Mouse (Mus musculus) intestine, embryonic 16.5 days (tissue): ENCODE measurements at regions not wholly inside any gene's neighbourhood (a gene's known extent, or its start where the extent isn't known, plus 50 kb on each side); places are given as distances from the start of the nearest gene placed in this dataset.

Source experiments
- ATAC-seq: fragments of 200-750 bp; cut with Nextera tagmentation; 2 replicates; pipeline ENCODE4 v1.8.0; 2017; ENCODE audit warnings: moderate TSS enrichment, moderate library complexity
- H3K27ac ChIP-seq: fragments of 300-500 bp; sonication (generic); 2 replicates; pipeline ENCODE4 v1.5.1; 2014; ENCODE audit warnings: mild to moderate bottlenecking, low read length
- H3K27me3 ChIP-seq: fragments of 300-500 bp; sonication (generic); replicated peaks from 2 replicates; pipeline ENCODE4 v1.6.1; 2014; ENCODE audit warnings: low read length, control low read depth, mixed read lengths; ENCODE audit not compliant: control insufficient read depth, insufficient read depth
- H3K36me3 ChIP-seq: fragments of 300-500 bp; sonication (generic); 2 replicates; pipeline ENCODE4 v1.6.1; 2014; ENCODE audit warnings: low read length, control low read depth; ENCODE audit not compliant: control insufficient read depth, insufficient read depth
- H3K4me1 ChIP-seq: fragments of 300-500 bp; sonication (generic); 2 replicates; pipeline ENCODE4 v1.6.1; 2014; ENCODE audit warnings: low read length, control low read depth, mixed read lengths; ENCODE audit not compliant: control insufficient read depth, insufficient read depth
- H3K4me2 ChIP-seq: fragments of 300-500 bp; sonication (generic); 2 replicates; pipeline ENCODE4 v1.6.1; 2014; ENCODE audit warnings: low read depth, low read length, control low read depth
- H3K4me3 ChIP-seq: fragments of 300-500 bp; sonication (generic); 2 replicates; pipeline ENCODE4 v1.5.1; 2014; ENCODE audit warnings: mild to moderate bottlenecking, low read length
- H3K9ac ChIP-seq: fragments of 300-500 bp; sonication (generic); 2 replicates; pipeline ENCODE4 v1.6.1; 2014; ENCODE audit warnings: low read depth, low read length
- H3K9me3 ChIP-seq: fragments of 300-500 bp; sonication (generic); 2 replicates; pipeline ENCODE4 v1.6.1; 2016; ENCODE audit warnings: low read length, control low read depth; ENCODE audit not compliant: control insufficient read depth
- WGBS: fragments of 180-500 bp; shearing (Covaris S2); extraction: QIAGEN DNeasy Blood & Tissue Kit; methylation state at CpG from one replicate; pipeline ENCODE4 v1.1.7; 2014; 5-methylcytosine and 5-hydroxymethylcytosine counted together

GRCm38 (mm10) chr2:75151519-75151918, 325.9 kb downstream of the Mtx2 start:
- H3K9me3 ChIP-seq = no peaks in the 10 kb centered on the region
- H3K9ac ChIP-seq = no peak overlapping the region
- no peak overlapping the region for H3K4me2 ChIP-seq
- WGBS = 86% methylated on average over 8 of the region's 8 CpGs
- H3K27ac ChIP-seq = no peak overlapping the region
- no peak for ATAC-seq
- no peak overlapping the region for H3K4me3 ChIP-seq
- no peaks in the 10 kb centered on the region for H3K36me3 ChIP-seq
- H3K4me1 ChIP-seq = no peaks in the 10 kb centered on the region
- no peaks in the 10 kb centered on the region; the same call in 1 of the 2 replicates for H3K27me3 ChIP-seq

- Histone ChIP-seq H3K27me3 (no peaks in the 10 kb centered on the region; the same call in 1 of the 2 replicates), H3K4me2 (no peak overlapping the region), H3K36me3 (no peaks in the 10 kb centered on the region), H3K9me3 (no peaks in the 10 kb centered on the region), H3K27ac (no peak overlapping the region), H3K4me3 (no peak overlapping the region), H3K4me1 (no peaks in the 10 kb centered on the region), H3K9ac (no peak overlapping the region)
- ATAC-seq = no peak
- WGBS = 34% methylated on average over 6 of the region's 6 CpGs
These were observed 326.9 kb downstream of the Mtx2 start for GRCm38 (mm10) chr2:75152477-75152990.

GRCm38 (mm10) chr2:75154448-75154847, 328.8 kb downstream of the Mtx2 start:
- Histone ChIP-seq H3K9me3 (no peaks in the 10 kb centered on the region), H3K36me3 (no peaks in the 10 kb centered on the region), H3K4me3 (no peak overlapping the region), H3K4me1 (no peaks in the 10 kb centered on the region), H3K4me2 (no peak overlapping the region), H3K27me3 (no peaks in the 10 kb centered on the region), H3K27ac (no peak overlapping the region), H3K9ac (no peak overlapping the region)
- 61% methylated on average over 3 of the region's 3 CpGs for WGBS
- ATAC-seq = no peak

GRCm38 (mm10) chr2:75158581-75158980, 333.0 kb downstream of the Mtx2 start:
- Histone ChIP-seq H3K4me2 (no peak overlapping the region), H3K4me3 (no peak overlapping the region), H3K9me3 (no peaks in the 10 kb centered on the region), H3K27me3 (no peaks in the 10 kb centered on the region), H3K27ac (peak overlapping the region; percentile 57), H3K36me3 (no peaks in the 10 kb centered on the region), H3K9ac (no peak overlapping the region), H3K4me1 (no peaks in the 10 kb centered on the region)
- WGBS = 59% methylated on average over 3 of the region's 3 CpGs
- 0 out of 2 replicates have a peak, but pooled peaks have one; percentile 40 for ATAC-seq

- ATAC-seq = no peak
- Histone ChIP-seq H3K27ac (no peak overlapping the region), H3K4me1 (no peaks in the 10 kb centered on the region), H3K36me3 (no peaks in the 10 kb centered on the region), H3K4me3 (no peak overlapping the region), H3K27me3 (no peaks in the 10 kb centered on the region), H3K4me2 (no peak overlapping the region), H3K9ac (no peak overlapping the region), H3K9me3 (no peaks in the 10 kb centered on the region)
- WGBS = 92% methylated on average over 14 of the region's 14 CpGs
These were observed 335.5 kb downstream of the Mtx2 start for GRCm38 (mm10) chr2:75161075-75161474.

- no peaks in the 10 kb centered on the region for H3K27me3 ChIP-seq
- no peak overlapping the region for H3K4me3 ChIP-seq
- WGBS = 79% methylated on average over 4 of the region's 4 CpGs
- H3K36me3 ChIP-seq = no peaks in the 10 kb centered on the region
- ATAC-seq = no peak
- no peaks in the 10 kb centered on the region for H3K4me1 ChIP-seq
- H3K4me2 ChIP-seq = no peak overlapping the region
- H3K27ac ChIP-seq = no peak overlapping the region
- no peaks in the 10 kb centered on the region for H3K9me3 ChIP-seq
- H3K9ac ChIP-seq = no peak overlapping the region
These were observed 339.4 kb downstream of the Mtx2 start for GRCm38 (mm10) chr2:75164987-75165386.

GRCm38 (mm10) chr2:75176267-75176666, 350.7 kb downstream of the Mtx2 start:
- ATAC-seq = no peak

GRCm38 (mm10) chr2:75183293-75183692, 357.7 kb downstream of the Mtx2 start:
- H3K9ac ChIP-seq = no peak overlapping the region
- H3K36me3 ChIP-seq = no peaks in the 10 kb centered on the region
- H3K27ac ChIP-seq = no peak overlapping the region
- 67% methylated on average over 4 of the region's 4 CpGs for WGBS
- H3K9me3 ChIP-seq = no peaks in the 10 kb centered on the region
- H3K27me3 ChIP-seq = 0 out of 2 replicates have a peak, but pooled peaks cover 3% of the 10 kb centered on the region
- no peak overlapping the region for H3K4me3 ChIP-seq
- H3K4me1 ChIP-seq = no peaks in the 10 kb centered on the region
- H3K4me2 ChIP-seq = no peak overlapping the region
- ATAC-seq = no peak

More at GRCm38 (mm10) chr2:75176267-75176666, 350.7 kb downstream of the Mtx2 start:
- no peaks in the 10 kb centered on the region for H3K36me3 ChIP-seq
- no peak overlapping the region for H3K9ac ChIP-seq
- WGBS = 88% methylated on average over 5 of the region's 5 CpGs
- no peak overlapping the region for H3K4me2 ChIP-seq
- no peak overlapping the region for H3K4me3 ChIP-seq
- H3K27ac ChIP-seq = no peak overlapping the region
- H3K4me1 ChIP-seq = no peaks in the 10 kb centered on the region
- H3K9me3 ChIP-seq = no peaks in the 10 kb centered on the region
- 0 out of 2 replicates have a peak, but pooled peaks cover 3% of the 10 kb centered on the region for H3K27me3 ChIP-seq

GRCm38 (mm10) chr2:75202587-75203220, 377.1 kb downstream of the Mtx2 start:
- no peak for ATAC-seq
- H3K4me1 ChIP-seq = no peaks in the 10 kb centered on the region
- no peak overlapping the region for H3K4me3 ChIP-seq
- no peaks in the 10 kb centered on the region for H3K9me3 ChIP-seq
- WGBS = 41% methylated on average over 7 of the region's 7 CpGs
- no peaks in the 10 kb centered on the region for H3K36me3 ChIP-seq
- no peak overlapping the region for H3K9ac ChIP-seq
- no peak overlapping the region for H3K4me2 ChIP-seq
- no peaks in the 10 kb centered on the region for H3K27me3 ChIP-seq
- H3K27ac ChIP-seq = no peak overlapping the region
